Mouse (Mus musculus) hindbrain, embryonic 12.5 days (tissue): Measurements from ENCODE around the gene Ltbp2. TPM values are rescaled to one million over a fixed set of nuclear protein-coding genes. Genes with fewer than 3 reads are reported as not detected.

ENCODE experiments used
- ATAC-seq: fragments of 200-750 bp; cut with Nextera tagmentation; 2 replicates; pipeline ENCODE4 v1.8.0; 2017; ENCODE audit warnings: moderate TSS enrichment; ENCODE audit not compliant: low FRiP score
- H3K27ac ChIP-seq: fragments of 300-500 bp; sonication (generic); 2 replicates; pipeline ENCODE4 v1.5.1; 2016; ENCODE audit warnings: mild to moderate bottlenecking
- H3K27me3 ChIP-seq: fragments of 300-500 bp; sonication (generic); 2 replicates; pipeline ENCODE4 v1.6.1; 2016; ENCODE audit warnings: mild to moderate bottlenecking
- H3K36me3 ChIP-seq: fragments of 300-500 bp; sonication (generic); 2 replicates; pipeline ENCODE4 v1.6.1; 2016; ENCODE audit warnings: mild to moderate bottlenecking
- H3K4me1 ChIP-seq: fragments of 300-500 bp; sonication (generic); 2 replicates; pipeline ENCODE4 v1.6.1; 2016
- H3K4me2 ChIP-seq: fragments of 300-500 bp; sonication (generic); replicated peaks from 2 replicates; pipeline ENCODE4 v1.6.1; 2016; ENCODE audit warnings: mild to moderate bottlenecking
- H3K4me3 ChIP-seq: fragments of 300-500 bp; sonication (generic); 2 replicates; pipeline ENCODE4 v1.5.1; 2016; ENCODE audit warnings: mild to moderate bottlenecking
- H3K9ac ChIP-seq: fragments of 300-500 bp; sonication (generic); 2 replicates; pipeline ENCODE4 v1.6.1; 2016; ENCODE audit warnings: mild to moderate bottlenecking, moderate library complexity
- H3K9me3 ChIP-seq: fragments of 300-500 bp; sonication (generic); replicated peaks from 2 replicates; pipeline ENCODE4 v1.6.1; 2016; ENCODE audit warnings: mild to moderate bottlenecking
- WGBS: fragments of 180-500 bp; shearing (Covaris S2); methylation state at CpG from one replicate; pipeline ENCODE4 v1.1.7; 2016; 5-methylcytosine and 5-hydroxymethylcytosine counted together
- polyA plus RNA-seq: library from polyadenylated mRNA; unstranded; fragments of >200 nt; fragmentation: Nextera tagmentation; extraction: Ambion mirVana; gene quantifications from 2 replicates; pipeline ENCODE4 v1.2.1, GENCODE M21; 2016

Gene Ltbp2
- polyA plus RNA-seq, 1 experiment from 2014 or later = 0.45 TPM

DNA sequence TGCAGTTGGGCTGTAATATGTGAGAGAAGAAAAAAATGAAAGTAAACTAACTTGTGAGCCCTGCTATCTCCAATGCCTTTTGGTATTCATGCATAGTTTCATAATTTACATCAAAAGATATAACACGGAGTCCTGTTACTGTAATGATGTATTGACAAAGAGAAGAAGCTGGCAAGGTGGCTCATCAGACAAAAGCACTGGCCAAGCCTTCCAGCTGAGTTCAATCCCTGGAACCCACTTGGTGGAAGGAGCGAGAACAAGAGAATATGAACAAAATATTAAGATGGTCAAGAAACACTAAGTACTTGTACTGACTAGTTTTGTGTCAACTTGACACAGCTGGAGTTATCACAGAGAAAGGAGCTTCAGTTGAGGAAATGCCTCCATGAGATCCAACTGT, 4.0 kb downstream of the Ltbp2 start:
- WGBS = 75% methylated on average over 2 of the region's 2 CpGs
- no peak for ATAC-seq
- peaks cover 41% of the 10 kb centered on the region for H3K27me3 ChIP-seq
- H3K27ac ChIP-seq = no peak overlapping the region
- no peak overlapping the region for H3K9ac ChIP-seq
- no peak overlapping the region for H3K4me2 ChIP-seq
- no peaks in the 10 kb centered on the region for H3K9me3 ChIP-seq
- H3K4me1 ChIP-seq = peaks cover 14% of the 10 kb centered on the region
- H3K4me3 ChIP-seq = no peak overlapping the region
- no peaks in the 10 kb centered on the region for H3K36me3 ChIP-seq

DNA sequence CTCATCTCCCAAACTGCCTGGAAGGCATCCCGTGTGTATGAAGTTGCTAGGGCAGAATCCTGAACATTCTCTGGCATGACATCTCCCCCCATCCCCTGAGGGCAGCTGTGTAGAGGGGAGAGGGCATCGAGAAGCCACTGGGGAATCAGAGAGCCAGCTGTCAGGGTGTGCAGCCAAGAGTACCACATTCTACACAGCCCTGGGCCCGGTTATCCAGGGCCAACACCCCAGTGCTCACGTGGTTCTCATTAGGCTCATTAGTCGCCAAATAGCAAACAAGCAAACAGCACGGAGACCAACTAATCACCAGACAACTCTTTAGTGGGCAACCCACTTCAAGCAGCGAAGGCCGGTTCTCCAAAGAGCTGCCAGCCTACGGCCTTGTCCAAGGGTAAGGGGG, 10.9 kb downstream of the Ltbp2 start:
- Histone ChIP-seq H3K36me3 (no peaks in the 10 kb centered on the region), H3K4me2 (no peak overlapping the region), H3K4me3 (no peak overlapping the region), H3K4me1 (no peaks in the 10 kb centered on the region), H3K27ac (no peak overlapping the region), H3K9ac (no peak overlapping the region), H3K9me3 (no peaks in the 10 kb centered on the region), H3K27me3 (no peaks in the 10 kb centered on the region)
- 82% methylated on average over 9 of the region's 9 CpGs for WGBS
- no peak for ATAC-seq

DNA sequence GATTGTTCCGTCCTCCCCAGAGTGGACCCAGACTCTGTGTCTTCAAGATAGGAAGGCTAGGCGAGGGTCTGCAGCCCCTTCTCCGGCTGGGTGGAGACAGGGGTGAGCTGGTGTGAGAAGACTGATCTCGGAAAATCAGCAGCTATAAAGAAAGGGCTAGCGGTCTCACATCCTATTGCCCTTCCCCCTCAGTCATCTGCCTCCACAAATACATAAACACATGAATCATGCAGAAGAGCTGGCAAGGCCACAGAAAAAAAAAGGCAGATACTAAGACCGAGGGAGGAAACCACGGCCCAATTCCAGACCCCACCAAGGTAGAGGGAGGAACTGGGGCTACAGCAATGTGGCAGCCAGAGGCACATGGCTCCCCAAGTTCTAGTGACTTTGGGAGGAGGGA, 11.5 kb downstream of the Ltbp2 start:
- Histone ChIP-seq H3K9ac (no peak overlapping the region), H3K27ac (no peak overlapping the region), H3K4me2 (no peak overlapping the region), H3K4me3 (no peak overlapping the region), H3K27me3 (no peaks in the 10 kb centered on the region), H3K36me3 (no peaks in the 10 kb centered on the region), H3K9me3 (no peaks in the 10 kb centered on the region), H3K4me1 (no peaks in the 10 kb centered on the region)
- WGBS = 80% methylated on average over 7 of the region's 7 CpGs
- ATAC-seq = no peak

- H3K4me3 ChIP-seq = no peak overlapping the region
- 82% methylated on average over 5 of the region's 5 CpGs for WGBS
- H3K27me3 ChIP-seq = no peaks in the 10 kb centered on the region
- no peaks in the 10 kb centered on the region for H3K9me3 ChIP-seq
- peaks cover 1% of the 10 kb centered on the region; the same call in 1 of the 2 replicates for H3K4me1 ChIP-seq
- no peaks in the 10 kb centered on the region for H3K36me3 ChIP-seq
- ATAC-seq = no peak
- no peak overlapping the region for H3K27ac ChIP-seq
- no peak overlapping the region for H3K4me2 ChIP-seq
- H3K9ac ChIP-seq = no peak overlapping the region
Measured at GRCm38 (mm10) chr12:84863196-84863595, 13.1 kb downstream of the Ltbp2 start.

DNA sequence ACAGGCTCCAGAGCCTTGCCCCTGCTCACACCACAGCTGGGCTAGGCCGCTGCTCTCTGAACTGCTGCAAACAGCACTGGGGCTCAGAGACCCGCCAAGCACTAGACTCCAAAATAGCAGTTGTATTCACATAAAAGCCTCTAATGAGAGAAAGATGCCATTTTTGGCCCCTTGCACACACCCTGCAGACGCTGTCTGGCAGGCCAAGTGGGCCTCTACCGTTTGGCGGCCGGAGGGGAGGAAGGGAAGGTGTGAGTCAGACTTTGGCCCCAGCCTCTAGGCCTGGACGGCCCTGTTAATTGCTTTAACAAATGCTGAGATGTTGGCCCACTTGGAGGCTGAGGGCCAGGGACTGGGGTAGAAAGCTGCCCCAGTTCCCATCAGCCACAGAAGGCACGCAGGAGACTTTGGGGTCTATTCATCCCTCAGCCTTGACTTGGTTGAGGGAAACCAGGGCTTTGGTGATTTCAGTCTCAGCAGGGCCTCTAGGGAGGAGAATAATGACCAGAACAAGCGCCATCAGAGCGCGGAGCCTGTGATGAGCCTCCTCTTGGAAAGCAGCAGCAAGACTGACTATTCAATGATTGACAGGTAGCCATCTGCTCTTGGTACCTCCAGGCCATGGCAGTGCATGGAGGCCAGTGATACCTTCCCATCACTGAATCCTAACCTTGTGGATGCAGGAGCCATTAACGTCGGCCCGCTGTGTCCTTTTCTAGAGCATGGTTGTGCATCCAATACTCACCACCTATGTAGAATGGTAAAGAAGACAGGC, 14.0 kb downstream of the Ltbp2 start:
- ATAC-seq = no peak

GRCm38 (mm10) chr12:84858149-84859113, 17.9 kb downstream of the Ltbp2 start:
- H3K9ac ChIP-seq = no peak overlapping the region
- no peak for ATAC-seq
- H3K4me3 ChIP-seq = no peak overlapping the region
- H3K9me3 ChIP-seq = no peaks in the 10 kb centered on the region
- H3K27me3 ChIP-seq = no peaks in the 10 kb centered on the region
- WGBS = 59% methylated on average over 17 of the region's 17 CpGs
- no peaks in the 10 kb centered on the region for H3K36me3 ChIP-seq
- no peak overlapping the region for H3K4me2 ChIP-seq
- H3K27ac ChIP-seq = no peak overlapping the region
- H3K4me1 ChIP-seq = peaks cover 3% of the 10 kb centered on the region; the same call in 1 of the 2 replicates

More for the DNA sequence above, 14.0 kb downstream of the Ltbp2 start:
- WGBS = 85% methylated on average over 14 of the region's 14 CpGs
- Histone ChIP-seq H3K9me3 (no peaks in the 10 kb centered on the region), H3K9ac (no peak overlapping the region), H3K27me3 (no peaks in the 10 kb centered on the region), H3K4me3 (no peak overlapping the region), H3K36me3 (no peaks in the 10 kb centered on the region), H3K4me2 (no peak overlapping the region), H3K4me1 (peaks cover 3% of the 10 kb centered on the region; the same call in 1 of the 2 replicates), H3K27ac (no peak overlapping the region)

GRCm38 (mm10) chr12:84857706-84858105, 18.6 kb downstream of the Ltbp2 start:
- Histone ChIP-seq H3K36me3 (no peaks in the 10 kb centered on the region), H3K4me3 (no peak overlapping the region), H3K9ac (no peak overlapping the region), H3K27ac (no peak overlapping the region), H3K4me2 (no peak overlapping the region), H3K4me1 (peaks cover 3% of the 10 kb centered on the region; the same call in 1 of the 2 replicates), H3K27me3 (no peaks in the 10 kb centered on the region), H3K9me3 (no peaks in the 10 kb centered on the region)
- 67% methylated on average over 4 of the region's 4 CpGs for WGBS
- ATAC-seq = no peak

GRCm38 (mm10) chr12:84856532-84856931, 19.8 kb downstream of the Ltbp2 start:
- no peak overlapping the region for H3K27ac ChIP-seq
- H3K4me2 ChIP-seq = no peak overlapping the region
- H3K9me3 ChIP-seq = no peaks in the 10 kb centered on the region
- H3K36me3 ChIP-seq = no peaks in the 10 kb centered on the region
- peaks cover 5% of the 10 kb centered on the region; the same call in 1 of the 2 replicates for H3K4me1 ChIP-seq
- no peak for ATAC-seq
- no peak overlapping the region for H3K9ac ChIP-seq
- no peak overlapping the region for H3K4me3 ChIP-seq
- WGBS = 87% methylated on average over 8 of the region's 8 CpGs
- H3K27me3 ChIP-seq = no peaks in the 10 kb centered on the region

- Histone ChIP-seq H3K4me2 (no peak overlapping the region), H3K4me3 (no peak overlapping the region), H3K9ac (no peak overlapping the region), H3K36me3 (no peaks in the 10 kb centered on the region), H3K9me3 (no peaks in the 10 kb centered on the region), H3K27me3 (no peaks in the 10 kb centered on the region), H3K27ac (no peak overlapping the region), H3K4me1 (peaks cover 9% of the 10 kb centered on the region; the same call in 1 of the 2 replicates)
- no peak for ATAC-seq
- 83% methylated on average over 4 of the region's 4 CpGs for WGBS
Measured at GRCm38 (mm10) chr12:84855084-84855625, 21.2 kb downstream of the Ltbp2 start.

DNA sequence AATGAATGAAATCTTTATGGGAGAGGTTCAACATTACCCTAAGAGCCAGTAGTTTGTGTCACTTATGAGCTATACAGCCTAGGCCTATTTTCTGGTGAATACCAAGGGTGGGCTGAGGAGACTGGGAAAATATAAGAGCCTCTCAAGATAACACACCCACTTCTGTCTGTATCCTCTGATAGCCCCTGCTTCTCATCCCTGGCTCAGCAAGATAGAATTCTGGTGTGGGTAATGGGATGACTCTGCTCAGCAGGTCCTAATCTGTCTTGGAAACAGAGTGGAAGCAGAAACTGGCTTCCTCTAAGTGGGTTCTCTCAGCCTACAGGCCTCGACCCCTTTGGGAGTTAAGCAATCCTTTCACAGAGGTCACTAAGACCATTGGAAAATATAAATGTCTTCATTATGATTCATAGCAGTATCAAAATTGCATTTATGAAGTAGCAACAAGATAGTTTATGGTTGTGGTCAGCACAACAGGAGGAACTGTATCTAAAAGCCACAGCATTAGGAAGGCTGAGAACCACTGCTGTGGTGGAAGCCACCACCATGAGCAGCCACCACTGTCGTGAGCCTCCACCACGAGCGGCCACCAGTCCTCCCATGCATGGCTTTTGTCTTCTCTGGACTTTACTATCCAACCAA, 21.8 kb downstream of the Ltbp2 start:
- H3K36me3 ChIP-seq = no peaks in the 10 kb centered on the region
- H3K4me2 ChIP-seq = no peak overlapping the region
- H3K9me3 ChIP-seq = no peaks in the 10 kb centered on the region
- no peak overlapping the region for H3K9ac ChIP-seq
- no peaks in the 10 kb centered on the region for H3K27me3 ChIP-seq
- H3K27ac ChIP-seq = no peak overlapping the region
- ATAC-seq = no peak
- peaks cover 9% of the 10 kb centered on the region; the same call in 1 of the 2 replicates for H3K4me1 ChIP-seq
- no peak overlapping the region for H3K4me3 ChIP-seq
- WGBS = 89% methylated on average over 4 of the region's 4 CpGs

DNA sequence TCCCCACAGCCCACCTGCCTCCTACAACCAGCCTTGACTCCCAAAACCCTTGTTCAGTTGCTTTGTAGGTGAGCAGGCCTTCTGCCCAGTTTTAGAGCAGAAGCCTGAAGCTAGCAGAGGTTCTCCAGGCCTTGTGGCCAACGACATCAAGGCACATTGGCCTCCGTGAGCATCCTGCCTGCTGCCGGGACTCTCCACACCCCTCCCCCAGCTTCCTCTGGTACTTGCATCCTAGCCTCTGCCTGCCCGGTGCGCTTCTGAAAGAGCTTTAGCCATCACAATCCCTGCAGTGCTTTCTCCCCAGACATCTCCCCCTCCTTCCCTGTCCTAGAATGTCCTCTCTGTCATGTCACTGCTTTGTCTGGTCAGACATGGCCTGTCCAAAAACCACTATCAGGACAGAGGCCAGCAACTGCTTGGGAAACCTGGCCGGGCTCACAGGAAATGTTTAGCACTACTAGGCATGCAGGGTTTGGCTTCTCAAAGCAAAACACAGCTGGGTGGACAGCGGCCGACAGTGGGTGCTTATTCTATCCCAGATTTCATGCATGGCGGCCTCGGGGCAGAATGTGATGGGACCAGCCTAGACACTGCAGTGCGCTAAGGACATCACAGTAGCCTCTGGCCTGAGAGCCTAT, 24.8 kb downstream of the Ltbp2 start:
- no peak overlapping the region for H3K4me3 ChIP-seq

More for the DNA sequence above, 24.8 kb downstream of the Ltbp2 start:
- Histone ChIP-seq H3K27ac (no peak overlapping the region), H3K36me3 (no peaks in the 10 kb centered on the region), H3K4me2 (no peak overlapping the region), H3K9ac (no peak overlapping the region), H3K4me1 (peaks cover 9% of the 10 kb centered on the region; the same call in 1 of the 2 replicates), H3K27me3 (no peaks in the 10 kb centered on the region), H3K9me3 (no peaks in the 10 kb centered on the region)
- 58% methylated on average over 11 of the region's 11 CpGs for WGBS
- no peak for ATAC-seq
